Mouse (Mus musculus) MEL-GATA-1-ER (cell line): ENCODE results near the gene Sorcs1.
A peak's percentile ranks its signal among the peaks of the same experiment; 100 is the strongest.

Experiments used
- DNase-seq: peaks from one replicate; pipeline ENCODE4 v3.0.0-alpha.2; 2012; ENCODE audit warnings: low read depth; ENCODE audit errors: extremely low read depth

Gene Sorcs1

DNA sequence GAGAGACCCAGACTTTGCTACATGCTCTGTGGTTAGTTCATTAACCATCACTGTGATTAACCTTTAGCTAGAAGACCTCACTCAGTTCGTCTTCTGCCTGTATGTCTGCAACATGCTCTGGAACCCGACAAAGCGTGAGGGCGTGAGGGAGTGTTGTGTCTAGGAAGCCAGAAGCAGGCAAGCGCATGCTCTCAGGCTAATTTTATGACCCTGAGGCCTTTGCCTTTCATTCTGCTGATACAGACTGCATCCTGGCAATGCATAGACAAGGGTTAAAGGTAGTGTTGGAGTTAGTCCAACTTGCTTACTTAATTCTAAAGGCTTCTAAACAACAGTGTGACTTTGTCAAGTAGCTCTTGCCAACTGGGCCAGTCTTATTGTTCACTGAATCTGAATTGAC lies 458.0 kb downstream of the Sorcs1 start:
- no peak for DNase-seq

- DNase-seq: no peak
These were observed 463.8 kb downstream of the Sorcs1 start for GRCm38 (mm10) chr19:50214466-50215228.

DNA sequence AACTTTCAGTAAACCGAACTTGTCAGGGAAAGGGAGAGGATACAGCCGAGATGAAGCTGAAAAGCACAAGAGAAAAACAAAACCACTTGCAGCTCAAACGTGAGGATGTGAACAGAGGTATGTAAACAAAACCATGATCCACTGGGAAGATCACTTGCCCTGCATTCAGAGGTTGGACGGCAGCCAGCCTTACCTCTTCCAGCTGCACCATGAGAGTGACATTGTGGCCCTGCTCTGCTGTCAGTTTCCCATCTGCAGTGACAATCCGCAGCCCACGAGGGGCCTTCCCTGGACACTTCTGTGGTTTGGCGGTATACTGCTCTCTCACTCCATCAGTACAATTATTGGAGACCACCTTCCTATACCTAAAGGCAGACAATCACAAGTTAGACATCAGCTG lies 468.0 kb downstream of the Sorcs1 start:
- no peak for DNase-seq

DNA sequence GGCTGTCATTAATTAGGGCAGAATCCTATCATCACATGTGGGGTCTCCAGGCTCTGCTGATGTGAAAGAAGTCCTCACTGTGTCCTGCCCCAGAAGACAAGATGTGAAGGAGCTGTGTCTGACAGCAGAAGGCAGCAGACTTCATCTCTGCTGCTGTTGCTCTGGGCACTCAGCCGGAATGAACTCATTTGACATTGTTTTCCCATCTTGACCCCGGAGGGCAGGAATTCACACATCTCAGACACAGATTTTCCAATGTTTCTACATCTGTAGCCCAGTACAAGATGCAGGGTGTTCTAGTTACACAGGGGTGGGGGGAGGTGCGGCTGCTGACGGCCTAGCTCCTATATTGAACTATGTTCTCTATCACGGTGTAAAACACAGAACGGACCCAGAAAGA lies 474.1 kb downstream of the Sorcs1 start:
- no peak for DNase-seq

DNA sequence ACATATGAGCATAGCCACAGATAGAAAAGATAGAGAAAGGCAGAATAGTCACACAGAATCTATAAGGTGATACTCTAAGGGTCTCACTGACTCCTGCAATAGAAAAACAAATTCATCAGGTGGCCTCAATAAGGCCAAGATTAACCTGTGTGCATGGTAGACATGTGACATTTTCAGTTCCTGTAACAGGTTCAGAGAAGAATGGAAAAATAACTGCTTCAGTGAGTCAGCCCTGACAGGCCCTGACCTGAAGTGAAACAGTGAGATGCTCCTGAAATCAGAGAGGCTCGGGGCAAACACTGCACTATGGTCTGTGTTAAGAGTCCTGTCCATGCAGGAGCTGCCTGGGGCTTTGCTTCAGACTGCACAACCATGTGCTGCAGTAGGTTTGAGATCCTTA lies 481.9 kb downstream of the Sorcs1 start:
- DNase-seq: no peak

DNA sequence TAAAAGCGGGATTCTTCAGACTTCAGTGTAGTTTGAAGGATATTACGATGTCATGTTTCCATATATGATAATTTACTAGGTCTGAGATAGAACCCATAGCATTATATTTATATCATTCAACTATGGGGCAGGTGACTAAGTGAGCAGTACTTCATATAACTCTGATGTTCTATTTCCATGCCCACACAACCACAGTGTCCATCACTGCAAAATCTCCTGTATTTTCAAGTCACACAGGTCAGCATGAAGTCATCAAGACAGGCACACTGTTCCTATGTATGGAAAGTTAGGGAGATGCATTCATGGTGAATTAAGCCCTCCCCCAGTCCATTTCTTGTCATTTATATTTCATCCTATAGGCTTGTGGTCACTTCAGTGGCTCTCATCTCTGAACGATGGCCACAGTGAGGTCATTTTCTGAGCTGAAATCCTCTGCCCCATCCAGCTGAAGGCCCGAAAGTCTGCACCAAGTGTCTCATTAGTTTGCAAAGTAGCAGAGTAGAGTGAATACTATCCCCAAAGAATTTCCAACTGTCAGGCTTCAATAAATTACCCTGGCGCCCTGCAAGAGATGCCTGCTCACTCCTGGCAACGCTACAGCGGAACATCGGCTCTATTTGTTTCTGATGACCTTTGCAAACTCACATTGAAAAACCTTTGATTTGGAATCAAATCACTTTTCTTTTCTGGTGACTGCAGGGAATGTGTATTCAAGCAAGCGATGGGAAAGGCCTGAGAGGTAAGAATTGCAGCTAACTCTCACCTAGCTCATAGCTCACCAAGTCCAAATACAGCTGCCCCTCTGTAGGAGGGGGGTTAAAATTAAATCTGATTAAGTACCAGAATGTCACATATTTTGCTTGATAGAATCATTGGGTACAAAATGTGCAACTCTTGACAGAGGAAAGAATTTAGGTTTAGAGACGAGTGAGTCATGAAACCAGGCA lies 492.4 kb downstream of the Sorcs1 start:
- DNase-seq: no peak

GRCm38 (mm10) chr19:50184901-50185623 lies 493.4 kb downstream of the Sorcs1 start:
- peak; percentile 4 for DNase-seq

GRCm38 (mm10) chr19:50178851-50179250 lies 499.6 kb downstream of the Sorcs1 start:
- DNase-seq: no peak

- DNase-seq: no peak
These were observed 500.3 kb downstream of the Sorcs1 start for GRCm38 (mm10) chr19:50178151-50178550.

DNA sequence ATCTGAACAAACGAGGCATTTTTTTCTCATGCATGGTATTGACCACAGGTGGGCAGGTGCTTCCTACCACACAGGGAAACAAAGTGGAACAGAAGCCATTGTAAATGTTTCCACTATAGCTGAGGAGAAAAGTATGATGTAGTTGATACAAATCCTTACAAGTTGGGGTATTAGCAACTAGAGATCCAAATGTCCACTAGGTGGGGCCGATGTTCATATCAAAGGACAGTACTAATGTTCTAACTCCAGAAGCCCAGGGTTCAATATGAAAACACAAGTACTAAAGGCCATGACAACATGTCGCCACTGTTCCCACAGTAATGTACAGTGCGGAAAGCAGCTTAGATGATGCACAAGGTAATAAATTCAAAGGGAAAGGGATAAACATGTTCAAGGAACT lies 506.6 kb downstream of the Sorcs1 start:
- peak; percentile 2 for DNase-seq

DNA sequence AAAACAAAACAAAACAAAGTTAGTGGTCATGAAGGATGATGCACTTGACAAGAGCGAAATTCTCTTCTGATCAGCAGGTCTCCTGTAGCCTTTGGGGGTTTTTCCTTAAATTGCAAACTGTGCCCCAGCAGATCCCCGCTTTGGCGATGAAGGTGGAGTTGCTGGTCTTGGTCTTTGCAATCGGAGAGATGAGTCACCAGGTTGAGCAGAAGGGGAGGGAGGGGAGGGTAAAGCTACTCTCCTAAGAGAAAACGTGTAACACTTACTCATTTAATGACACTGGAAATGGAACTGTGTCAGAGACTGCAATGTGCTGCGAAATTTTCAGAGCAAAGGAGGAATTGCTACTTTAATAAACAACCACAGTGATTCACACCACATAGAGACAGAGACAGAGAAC lies 527.3 kb downstream of the Sorcs1 start:
- DNase-seq: no peak

DNA sequence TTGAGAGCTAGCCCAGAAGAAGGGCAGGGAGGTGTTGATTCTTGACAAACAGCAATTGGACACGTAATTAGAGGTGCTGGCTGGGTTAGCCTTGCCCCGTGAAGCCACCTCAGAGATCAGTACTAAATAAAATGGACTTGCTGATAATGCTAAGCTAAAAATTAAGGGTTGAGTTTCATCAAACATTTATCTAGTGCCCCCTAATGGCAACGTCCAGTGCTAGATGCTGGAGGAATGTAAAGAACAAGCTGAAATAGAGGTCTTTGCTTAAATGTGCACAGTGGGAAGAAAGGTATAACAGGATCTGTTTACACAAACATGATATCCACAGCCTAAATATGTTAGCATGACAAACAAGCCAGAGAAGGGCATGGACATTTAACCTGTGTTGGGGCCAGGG lies 532.5 kb downstream of the Sorcs1 start:
- DNase-seq: no peak

DNA sequence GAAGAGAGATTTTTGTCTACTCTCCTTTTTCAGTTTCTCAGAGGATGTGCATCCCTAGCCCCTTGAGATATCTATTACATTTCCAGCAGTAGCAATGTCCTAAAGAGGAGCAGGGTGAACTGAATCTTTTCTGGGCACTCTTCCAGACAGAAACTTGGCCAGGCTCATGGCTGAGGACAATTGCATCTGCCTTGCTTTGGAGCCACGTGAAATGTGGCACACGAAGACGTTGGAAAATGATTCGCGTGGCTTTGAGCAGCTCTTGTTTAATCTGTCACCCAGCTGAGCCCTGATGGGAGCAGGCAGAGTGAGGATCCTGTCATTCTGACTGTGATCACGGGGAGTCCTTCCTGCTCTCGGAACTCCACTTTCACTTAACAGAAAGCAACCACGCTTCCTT lies 536.6 kb downstream of the Sorcs1 start:
- no peak for DNase-seq

GRCm38 (mm10) chr19:50134656-50135055 lies 543.8 kb downstream of the Sorcs1 start:
- no peak for DNase-seq

GRCm38 (mm10) chr19:50105842-50106585 lies 572.4 kb downstream of the Sorcs1 start:
- DNase-seq: no peak
